Mouse (Mus musculus): ENCODE results near the gene Shd. TPM values are rescaled to one million over a fixed set of nuclear protein-coding genes. Genes with fewer than 3 reads are reported as not detected.

Shd gene
- polyA plus RNA-seq, 1 experiment from 2014 or later, result 8.6 TPM

DNA sequence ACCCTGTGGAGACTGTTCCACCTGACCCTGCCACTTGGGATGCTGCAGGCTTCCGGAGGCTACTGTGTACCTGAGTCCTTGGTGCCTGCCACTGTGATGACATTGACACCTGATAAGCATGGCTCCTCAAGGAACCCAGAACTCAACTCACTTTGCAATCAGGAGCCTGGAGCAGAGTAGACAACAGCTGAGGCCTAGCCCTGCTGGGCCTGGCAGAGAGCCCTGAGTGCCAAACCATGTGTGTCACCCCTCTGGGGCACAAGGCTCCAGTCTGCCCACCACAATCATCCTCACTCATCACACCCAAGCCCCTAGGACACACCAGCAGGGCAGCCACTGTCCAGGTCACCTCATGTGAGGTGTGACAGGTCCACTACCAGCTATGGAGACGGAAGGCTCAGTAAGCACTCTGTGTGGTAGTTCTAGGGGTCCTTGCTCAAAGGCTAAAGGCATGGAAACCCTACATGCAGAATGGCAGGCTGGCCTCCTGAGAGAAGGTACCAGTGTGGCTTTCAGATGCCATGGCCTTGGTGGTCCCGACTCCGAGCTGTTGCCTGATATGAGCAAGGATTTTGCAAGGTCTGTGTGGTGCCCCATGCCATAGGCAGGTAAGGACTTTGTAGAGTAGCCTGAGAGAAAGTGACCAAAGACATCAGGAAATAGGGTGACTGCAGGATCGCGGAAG, 50.3 kb downstream of the Shd start:
- Histone ChIP-seq H3K27ac (ENCODE audit: low read length) (no peak overlapping the region), H3K4me1 (ENCODE audit: control insufficient read depth, insufficient read depth, low read length) (peaks cover 14% of the 10 kb centered on the region; the same call in 1 of the 2 replicates), H3K36me3 (ENCODE audit: control insufficient read depth, insufficient read depth, low read length) (peaks cover 30% of the 10 kb centered on the region), H3K4me3 (ENCODE audit: low read length) (no peak overlapping the region), H3K4me2 (ENCODE audit: low read depth, low read length) (no peak overlapping the region), H3K9me3 (ENCODE audit: control insufficient read depth, low read length) (no peaks in the 10 kb centered on the region), H3K9ac (ENCODE audit: low read depth, low read length) (no peak overlapping the region), H3K27me3 (replicated peaks; ENCODE audit: control insufficient read depth, insufficient read depth, low read length) (no peaks in the 10 kb centered on the region)
- WGBS, result 91% methylated on average over 6 of the region's 6 CpGs
- ATAC-seq, result no peak

DNA sequence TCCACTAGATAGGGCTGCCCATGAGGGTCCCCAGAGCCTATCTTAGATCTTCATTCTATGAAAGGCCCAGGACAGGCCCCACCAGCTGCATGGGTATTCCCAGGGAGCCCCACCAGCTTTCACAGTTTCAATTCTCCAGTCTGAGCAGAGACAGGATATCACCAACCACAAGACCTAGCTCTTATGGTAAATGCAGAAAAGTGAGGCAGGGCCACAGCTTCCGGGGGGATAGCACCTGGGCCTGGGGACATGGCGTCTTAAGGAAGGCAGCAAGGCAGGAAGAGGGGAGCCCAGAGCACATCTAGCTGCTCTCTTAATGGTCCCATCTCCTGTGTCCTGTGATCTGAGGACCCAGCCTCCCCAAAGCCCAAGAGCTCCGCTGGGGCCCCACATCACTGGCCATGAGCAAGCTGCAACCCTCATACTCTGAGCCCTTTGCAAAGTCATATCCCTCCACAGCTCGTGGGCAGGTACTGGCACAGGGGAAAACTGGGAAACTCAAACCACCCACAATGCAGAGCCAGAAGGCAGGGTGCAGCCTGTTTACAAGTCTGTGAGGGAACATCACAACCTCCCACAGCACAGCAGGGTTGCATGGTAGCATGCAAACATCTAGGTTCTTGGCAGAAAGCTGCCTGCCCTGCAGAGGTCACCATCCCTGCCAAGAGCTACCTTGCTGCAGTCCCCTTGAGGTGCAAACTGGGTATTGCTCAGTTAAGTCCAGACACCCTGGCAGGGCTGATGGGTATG, 51.1 kb downstream of the Shd start:
- H3K27me3 ChIP-seq (replicated peaks; ENCODE audit: control insufficient read depth, insufficient read depth, low read length), result no peaks in the 10 kb centered on the region
- no peak overlapping the region for H3K4me3 ChIP-seq (ENCODE audit: low read length)
- no peak overlapping the region for H3K4me2 ChIP-seq (ENCODE audit: low read depth, low read length)
- H3K9ac ChIP-seq (ENCODE audit: low read depth, low read length), result no peak overlapping the region
- H3K27ac ChIP-seq (ENCODE audit: low read length), result no peak overlapping the region
- peaks cover 22% of the 10 kb centered on the region for H3K36me3 ChIP-seq (ENCODE audit: control insufficient read depth, insufficient read depth, low read length)
- H3K4me1 ChIP-seq (ENCODE audit: control insufficient read depth, insufficient read depth, low read length), result peaks cover 14% of the 10 kb centered on the region; the same call in 1 of the 2 replicates
- 77% methylated on average over 4 of the region's 4 CpGs for WGBS
- no peak for ATAC-seq
- no peaks in the 10 kb centered on the region for H3K9me3 ChIP-seq (ENCODE audit: control insufficient read depth, low read length)

DNA sequence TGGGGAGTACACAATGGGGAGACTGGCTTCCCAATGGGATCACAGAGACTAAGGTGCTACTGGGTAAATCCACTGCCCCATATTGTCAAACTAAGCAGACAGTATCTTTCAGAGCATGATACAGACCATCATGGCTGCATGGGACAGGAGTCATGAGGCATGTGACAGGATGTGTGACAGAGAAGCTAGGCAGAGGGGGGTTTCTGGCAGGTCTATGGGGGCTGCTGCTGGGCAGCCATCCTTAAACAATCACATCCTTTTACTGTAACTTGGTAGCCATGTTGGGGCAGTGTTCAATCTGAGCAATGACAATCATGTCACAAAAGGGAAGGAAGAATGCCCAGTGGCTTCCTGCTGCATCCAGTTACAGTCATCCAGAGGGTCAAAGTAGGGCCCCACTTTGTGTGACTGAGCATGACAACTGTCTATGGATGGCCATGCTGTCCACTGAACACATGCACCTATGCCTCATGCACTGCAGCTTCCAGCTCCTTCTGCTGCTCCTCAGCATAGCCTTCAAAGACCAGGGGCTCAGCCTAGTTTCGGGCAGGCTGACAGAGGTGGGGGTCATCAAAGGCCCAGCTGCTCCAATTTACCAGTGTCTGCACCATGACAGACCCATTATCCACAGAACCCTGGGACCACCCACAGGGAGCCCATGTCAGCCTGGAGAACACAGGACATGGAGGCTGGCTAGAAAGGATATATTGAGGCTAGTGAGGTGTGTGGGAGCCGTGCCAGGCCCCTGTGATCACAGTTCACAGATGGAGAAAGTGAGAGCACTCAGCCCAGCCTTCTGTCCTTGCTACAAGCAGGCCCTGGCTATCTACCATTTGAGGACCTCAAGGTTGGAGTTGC, 52.1 kb downstream of the Shd start:
- Histone ChIP-seq H3K9ac (ENCODE audit: low read depth, low read length) (no peak overlapping the region), H3K4me1 (ENCODE audit: control insufficient read depth, insufficient read depth, low read length) (peaks cover 19% of the 10 kb centered on the region; the same call in 1 of the 2 replicates), H3K4me2 (ENCODE audit: low read depth, low read length) (no peak overlapping the region), H3K27ac (ENCODE audit: low read length) (no peak overlapping the region), H3K9me3 (ENCODE audit: control insufficient read depth, low read length) (no peaks in the 10 kb centered on the region), H3K4me3 (ENCODE audit: low read length) (no peak overlapping the region), H3K36me3 (ENCODE audit: control insufficient read depth, insufficient read depth, low read length) (peaks cover 18% of the 10 kb centered on the region), H3K27me3 (replicated peaks; ENCODE audit: control insufficient read depth, insufficient read depth, low read length) (no peaks in the 10 kb centered on the region)
- 68% methylated on average over 2 of the region's 2 CpGs for WGBS
- no peak for ATAC-seq

DNA sequence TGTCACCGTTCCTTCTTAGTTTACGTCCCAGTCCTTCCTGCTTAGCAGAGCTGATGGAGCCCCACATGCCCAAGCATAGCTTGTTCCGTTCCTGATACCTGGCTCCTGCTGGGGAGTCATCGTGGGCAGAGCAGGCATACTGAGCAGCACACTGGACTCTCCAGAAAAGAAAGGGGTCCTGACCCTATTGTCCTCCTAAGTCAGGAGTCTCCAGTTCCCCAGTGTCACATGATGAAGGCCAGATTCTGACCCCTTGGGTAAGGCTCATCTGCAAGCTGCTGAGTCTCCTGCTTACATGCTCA, 52.7 kb downstream of the Shd start:
- H3K9ac ChIP-seq (ENCODE audit: low read depth, low read length), result no peak overlapping the region
- peaks cover 13% of the 10 kb centered on the region for H3K36me3 ChIP-seq (ENCODE audit: control insufficient read depth, insufficient read depth, low read length)
- no peaks in the 10 kb centered on the region for H3K9me3 ChIP-seq (ENCODE audit: control insufficient read depth, low read length)
- peaks cover 19% of the 10 kb centered on the region; the same call in 1 of the 2 replicates for H3K4me1 ChIP-seq (ENCODE audit: control insufficient read depth, insufficient read depth, low read length)
- no peaks in the 10 kb centered on the region for H3K27me3 ChIP-seq (replicated peaks; ENCODE audit: control insufficient read depth, insufficient read depth, low read length)
- no peak overlapping the region for H3K4me2 ChIP-seq (ENCODE audit: low read depth, low read length)
- no peak overlapping the region for H3K4me3 ChIP-seq (ENCODE audit: low read length)
- H3K27ac ChIP-seq (ENCODE audit: low read length), result no peak overlapping the region
- 83% methylated on average over 4 of the region's 4 CpGs for whole genome bisulfite sequencing
- no peak for ATAC-seq

DNA sequence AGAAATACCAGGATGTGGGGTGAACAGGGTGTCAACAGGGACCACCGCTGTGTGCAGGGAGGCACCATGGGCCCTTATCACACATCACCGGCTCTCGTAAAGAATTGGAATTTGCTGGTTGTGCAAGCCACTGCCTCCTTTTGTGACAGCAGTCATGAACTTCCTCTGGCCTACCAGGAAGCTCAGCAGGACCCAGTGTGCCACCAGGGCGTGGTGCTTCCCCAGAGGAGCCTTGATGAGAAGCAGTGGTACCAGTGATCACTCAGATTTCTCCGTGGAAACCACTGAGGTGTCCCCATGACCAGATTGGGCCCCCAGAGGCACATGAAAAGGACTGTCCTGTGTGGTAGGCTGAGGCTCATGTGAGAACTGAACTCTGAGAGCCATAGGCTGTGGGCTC, 53.1 kb downstream of the Shd start:
- Histone ChIP-seq H3K9ac (ENCODE audit: low read depth, low read length) (no peak overlapping the region), H3K27me3 (replicated peaks; ENCODE audit: control insufficient read depth, insufficient read depth, low read length) (no peaks in the 10 kb centered on the region), H3K4me3 (ENCODE audit: low read length) (no peak overlapping the region), H3K4me2 (ENCODE audit: low read depth, low read length) (no peak overlapping the region), H3K4me1 (ENCODE audit: control insufficient read depth, insufficient read depth, low read length) (peaks cover 19% of the 10 kb centered on the region; the same call in 1 of the 2 replicates), H3K27ac (ENCODE audit: low read length) (peak overlapping the region; percentile 10; the same call in 1 of the 2 replicates), H3K9me3 (ENCODE audit: control insufficient read depth, low read length) (no peaks in the 10 kb centered on the region), H3K36me3 (ENCODE audit: control insufficient read depth, insufficient read depth, low read length) (peaks cover 9% of the 10 kb centered on the region)
- ATAC-seq, result peak; percentile 27
- 65% methylated on average over 5 of the region's 5 CpGs for WGBS

DNA sequence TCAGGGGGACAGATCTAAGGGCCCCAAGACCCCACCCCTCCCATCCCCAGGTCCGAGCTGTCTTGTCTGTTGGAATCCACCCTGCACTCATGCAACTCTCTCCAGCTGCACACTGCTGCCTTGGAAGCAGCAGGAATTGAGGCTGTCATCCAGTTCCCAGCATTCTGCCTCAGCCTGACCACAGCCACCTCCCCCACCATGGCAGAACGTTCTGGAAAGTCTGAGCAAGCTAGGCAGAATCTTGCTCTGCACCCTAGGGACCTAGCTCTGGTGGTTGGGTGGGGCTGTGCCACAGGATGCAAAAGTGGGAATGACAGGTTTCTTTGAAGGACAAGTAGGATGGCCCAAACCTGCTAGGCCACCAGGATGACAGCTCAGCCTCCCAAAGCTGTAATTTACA, 54.2 kb downstream of the Shd start:
- Histone ChIP-seq H3K9me3 (ENCODE audit: control insufficient read depth, low read length) (no peaks in the 10 kb centered on the region), H3K36me3 (ENCODE audit: control insufficient read depth, insufficient read depth, low read length) (0 out of 2 replicates have a peak, but pooled peaks cover 4% of the 10 kb centered on the region), H3K27me3 (replicated peaks; ENCODE audit: control insufficient read depth, insufficient read depth, low read length) (no peaks in the 10 kb centered on the region), H3K4me1 (ENCODE audit: control insufficient read depth, insufficient read depth, low read length) (peaks cover 19% of the 10 kb centered on the region; the same call in 1 of the 2 replicates), H3K4me3 (ENCODE audit: low read length) (no peak overlapping the region), H3K4me2 (ENCODE audit: low read depth, low read length) (no peak overlapping the region), H3K27ac (ENCODE audit: low read length) (no peak overlapping the region), H3K9ac (ENCODE audit: low read depth, low read length) (no peak overlapping the region)
- ATAC-seq, result no peak
- 68% methylated on average over 2 of the region's 2 CpGs for WGBS

DNA sequence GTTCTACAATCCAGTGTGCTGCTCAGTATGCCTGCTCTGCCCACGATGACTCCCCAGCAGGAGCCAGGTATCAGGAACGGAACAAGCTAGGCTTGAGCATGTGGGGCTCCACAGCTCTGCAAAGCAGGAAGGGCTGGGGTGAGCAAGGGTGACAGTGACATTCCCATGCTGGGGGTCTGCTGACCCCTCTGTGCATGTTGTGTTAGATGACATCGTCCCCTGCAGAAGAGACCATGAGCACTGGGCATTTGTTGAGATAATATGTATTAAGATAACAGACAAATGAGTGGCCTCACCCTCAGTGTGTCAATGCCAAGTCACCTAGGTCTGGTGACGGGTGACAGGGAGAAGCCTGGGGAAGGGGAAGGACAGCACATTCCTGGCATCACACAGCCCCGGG, 54.7 kb downstream of the Shd start:
- no peaks in the 10 kb centered on the region for H3K27me3 ChIP-seq (replicated peaks; ENCODE audit: control insufficient read depth, insufficient read depth, low read length)
- 0 out of 2 replicates have a peak, but pooled peaks cover 4% of the 10 kb centered on the region for H3K36me3 ChIP-seq (ENCODE audit: control insufficient read depth, insufficient read depth, low read length)
- H3K9me3 ChIP-seq (ENCODE audit: control insufficient read depth, low read length), result no peaks in the 10 kb centered on the region
- H3K4me2 ChIP-seq (ENCODE audit: low read depth, low read length), result no peak overlapping the region
- H3K9ac ChIP-seq (ENCODE audit: low read depth, low read length), result no peak overlapping the region
- ATAC-seq, result no peak
- no peak overlapping the region for H3K4me3 ChIP-seq (ENCODE audit: low read length)
- WGBS, result 74% methylated on average over 5 of the region's 5 CpGs
- peaks cover 19% of the 10 kb centered on the region; the same call in 1 of the 2 replicates for H3K4me1 ChIP-seq (ENCODE audit: control insufficient read depth, insufficient read depth, low read length)
- H3K27ac ChIP-seq (ENCODE audit: low read length), result no peak overlapping the region

Data from intestine, embryonic 16.5 days (tissue).